Mouse (Mus musculus) embryonic facial prominence, embryonic 14.5 days (tissue): ENCODE measurements around the gene Ltbr. TPM values are rescaled to one million over a fixed set of nuclear protein-coding genes. Genes with fewer than 3 reads are reported as not detected.
"Not testable (repeated sequence)": the region's sequence is repeated elsewhere in the genome, so short reads cannot be mapped to it uniquely, and the experiment has no call there.

ENCODE experiments used
- ATAC-seq: fragments of 200-750 bp; cut with Nextera tagmentation; 2 replicates; pipeline ENCODE4 v1.8.0; 2017; ENCODE audit warnings: low read depth, moderate number of reproducible peaks, moderate TSS enrichment
- DNase-seq: peaks from one replicate; pipeline ENCODE4 v3.0.0-alpha.2; 2015; ENCODE audit warnings: low spot score
- H3K27ac ChIP-seq: fragments of 300-500 bp; sonication (generic); replicated peaks from 2 replicates; pipeline ENCODE4 v1.5.1; 2014; ENCODE audit warnings: low read depth, mild to moderate bottlenecking, low read length, moderate library complexity
- H3K27me3 ChIP-seq: fragments of 300-500 bp; sonication (generic); replicated peaks from 2 replicates; pipeline ENCODE4 v1.6.1; 2014; ENCODE audit warnings: low read length; ENCODE audit not compliant: control insufficient read depth, insufficient read depth
- H3K36me3 ChIP-seq: fragments of 300-500 bp; sonication (generic); 2 replicates; pipeline ENCODE4 v1.6.1; 2014; ENCODE audit warnings: low read length, mixed read lengths; ENCODE audit not compliant: control insufficient read depth, insufficient read depth
- H3K4me1 ChIP-seq: fragments of 300-500 bp; sonication (generic); 2 replicates; pipeline ENCODE4 v1.6.1; 2014; ENCODE audit warnings: antibody characterized with exemption, low read length; ENCODE audit not compliant: control insufficient read depth, insufficient read depth
- H3K4me2 ChIP-seq: fragments of 300-500 bp; sonication (generic); 2 replicates; pipeline ENCODE4 v1.6.1; 2014; ENCODE audit warnings: low read depth, mild to moderate bottlenecking, low read length, moderate library complexity, mixed read lengths
- H3K4me3 ChIP-seq: fragments of 300-500 bp; sonication (generic); 2 replicates; pipeline ENCODE4 v1.5.1; 2014; ENCODE audit warnings: low read depth, mild to moderate bottlenecking, low read length
- H3K9ac ChIP-seq: fragments of 300-500 bp; sonication (generic); 2 replicates; pipeline ENCODE4 v1.6.1; 2014; ENCODE audit warnings: low read depth, mild to moderate bottlenecking, low read length, moderate library complexity, mixed read lengths
- H3K9me3 ChIP-seq: fragments of 300-500 bp; sonication (generic); 2 replicates; pipeline ENCODE4 v1.6.1; 2016; ENCODE audit warnings: low read length; ENCODE audit not compliant: control insufficient read depth
- WGBS: fragments of 180-500 bp; shearing (Covaris S2); extraction: QIAGEN DNeasy Blood & Tissue Kit; methylation state at CpG from one replicate; pipeline ENCODE4 v1.1.7; 2014; 5-methylcytosine and 5-hydroxymethylcytosine counted together
- polyA plus RNA-seq: library from polyadenylated mRNA; unstranded; fragments of >200 nt; fragmentation: Nextera tagmentation; extraction: Ambion mirVana; gene quantifications from 2 replicates; pipeline ENCODE4 v1.2.1, GENCODE M21; 2014

Gene Ltbr
- polyA plus RNA-seq, 1 experiment from 2014 or later, result 49.0 TPM

DNA sequence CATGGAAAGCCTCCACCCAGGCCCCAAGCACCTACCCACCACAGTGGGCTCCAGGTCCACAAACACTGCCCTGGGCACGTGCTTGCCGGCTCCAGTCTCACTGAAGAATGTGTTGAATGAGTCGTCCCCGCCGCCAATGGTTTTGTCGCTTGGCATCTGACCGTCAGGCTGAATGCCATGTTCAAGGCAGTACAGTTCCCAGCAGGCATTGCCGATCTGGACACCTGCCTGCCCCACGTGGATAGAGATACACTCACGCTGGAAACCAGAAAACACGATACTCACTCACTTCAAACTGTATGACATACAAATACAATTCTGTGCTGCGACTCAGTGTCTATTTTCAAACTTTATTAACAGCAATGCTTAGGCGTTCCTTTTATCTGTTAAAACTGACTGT lies 31.0 kb downstream of the Ltbr start:
- ATAC-seq, H3K4me1 ChIP-seq, H3K9ac ChIP-seq, H3K27me3 ChIP-seq, DNase-seq, H3K4me3 ChIP-seq, H3K36me3 ChIP-seq, H3K27ac ChIP-seq, H3K4me2 ChIP-seq, H3K9me3 ChIP-seq: not testable (repeated sequence)
- 91% methylated on average over 13 of the region's 13 CpGs for WGBS

DNA sequence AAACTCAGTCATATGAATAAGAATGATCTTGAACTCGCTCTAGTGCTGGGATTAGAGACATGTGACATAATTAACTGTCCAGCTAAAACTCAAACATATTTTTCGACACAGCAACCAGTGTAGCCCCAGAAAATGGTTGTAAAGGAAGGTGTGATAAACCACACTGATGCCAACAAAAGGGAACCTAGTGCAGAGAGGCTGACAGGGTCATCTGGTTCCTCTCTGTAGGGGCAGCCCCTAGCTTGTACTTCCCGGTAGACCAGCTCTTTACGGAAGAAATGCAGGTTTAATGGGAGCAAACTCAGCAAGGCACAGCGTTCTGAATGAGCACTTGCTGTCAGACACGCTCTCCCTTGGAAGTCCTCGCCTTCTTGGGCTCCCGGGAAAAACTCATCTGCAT lies 34.0 kb downstream of the Ltbr start:
- Histone ChIP-seq H3K9me3 (0 out of 2 replicates have a peak, but pooled peaks cover 1% of the 10 kb centered on the region), H3K4me2 (no peak overlapping the region), H3K27ac (no peak overlapping the region), H3K36me3 (no peaks in the 10 kb centered on the region), H3K9ac (no peak overlapping the region), H3K4me3 (no peak overlapping the region), H3K27me3 (no peaks in the 10 kb centered on the region), H3K4me1 (no peaks in the 10 kb centered on the region)
- WGBS, result 70% methylated on average over 8 of the region's 8 CpGs
- DNase-seq (no peak), ATAC-seq (no peak)

DNA sequence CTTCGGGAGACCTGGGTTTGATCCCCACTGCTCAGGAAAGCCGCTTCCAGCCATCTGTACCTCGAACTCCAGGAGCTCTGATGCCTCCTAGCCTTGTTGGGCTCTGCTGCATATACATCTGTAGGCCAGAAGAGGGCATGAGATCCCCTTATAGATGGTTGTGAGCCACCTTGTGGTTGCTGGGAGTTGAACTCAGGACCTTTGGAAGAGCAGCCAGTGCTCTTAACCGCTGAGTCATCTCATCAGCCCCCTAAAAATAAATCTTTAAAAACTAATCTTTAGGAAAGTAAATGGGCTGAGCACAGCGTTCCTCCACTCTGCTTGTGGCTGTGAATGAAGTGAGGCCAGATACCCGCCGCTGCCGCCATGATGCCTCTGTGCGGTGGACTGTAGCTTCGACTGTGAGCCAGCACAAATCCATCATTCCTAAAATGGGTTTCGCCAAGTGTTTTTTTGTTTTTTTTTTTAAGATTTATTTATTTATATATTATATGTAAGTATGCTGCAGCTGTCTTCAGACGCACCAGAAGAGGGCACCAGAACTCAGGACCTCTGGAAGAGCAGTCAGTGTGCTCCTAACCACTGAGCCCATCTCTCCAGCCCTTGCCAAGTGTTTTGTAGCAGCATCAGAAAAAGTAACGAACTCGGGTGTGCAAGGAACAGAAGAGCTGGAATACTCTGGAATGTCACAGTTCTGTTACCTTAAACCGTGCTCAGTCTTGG lies 38.7 kb downstream of the Ltbr start:
- no peaks in the 10 kb centered on the region for H3K9me3 ChIP-seq
- H3K36me3 ChIP-seq, result no peaks in the 10 kb centered on the region
- H3K4me2 ChIP-seq, result no peak overlapping the region
- ATAC-seq (no peak), DNase-seq (peak; percentile 80)
- no peak overlapping the region for H3K4me3 ChIP-seq
- no peak overlapping the region for H3K9ac ChIP-seq
- no peaks in the 10 kb centered on the region for H3K4me1 ChIP-seq
- 57% methylated on average over 15 of the region's 15 CpGs for WGBS
- H3K27me3 ChIP-seq, result no peaks in the 10 kb centered on the region
- H3K27ac ChIP-seq, result no peak overlapping the region

DNA sequence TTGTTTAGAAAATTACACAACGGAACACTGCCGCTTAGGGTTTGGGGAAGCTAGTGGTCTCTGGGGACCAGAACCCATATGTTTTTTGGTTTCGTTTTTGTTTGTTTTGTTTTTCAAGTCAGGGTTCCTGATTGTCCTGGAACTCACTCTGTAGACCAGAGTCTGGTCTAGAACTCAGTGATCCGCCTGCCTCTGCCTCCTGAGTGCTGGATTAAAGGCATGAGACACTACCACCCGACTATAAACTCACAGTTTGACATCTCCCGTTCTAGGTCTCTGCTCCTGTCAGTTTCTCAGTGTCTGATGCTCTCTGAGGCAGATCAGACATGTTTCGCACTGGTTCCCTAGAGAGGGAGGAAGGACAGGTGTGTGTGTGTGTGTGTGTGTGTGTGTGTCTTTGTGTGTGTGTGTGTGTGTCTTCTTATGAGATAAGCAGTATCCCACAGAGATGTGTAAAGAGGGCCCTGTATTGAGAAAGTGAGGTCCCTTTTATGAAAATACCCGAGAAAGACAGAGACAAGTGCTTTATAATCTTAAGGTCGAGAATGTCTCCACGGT lies 41.4 kb downstream of the Ltbr start:
- no peak for DNase-seq
- H3K27ac ChIP-seq, result no peak overlapping the region

DNA sequence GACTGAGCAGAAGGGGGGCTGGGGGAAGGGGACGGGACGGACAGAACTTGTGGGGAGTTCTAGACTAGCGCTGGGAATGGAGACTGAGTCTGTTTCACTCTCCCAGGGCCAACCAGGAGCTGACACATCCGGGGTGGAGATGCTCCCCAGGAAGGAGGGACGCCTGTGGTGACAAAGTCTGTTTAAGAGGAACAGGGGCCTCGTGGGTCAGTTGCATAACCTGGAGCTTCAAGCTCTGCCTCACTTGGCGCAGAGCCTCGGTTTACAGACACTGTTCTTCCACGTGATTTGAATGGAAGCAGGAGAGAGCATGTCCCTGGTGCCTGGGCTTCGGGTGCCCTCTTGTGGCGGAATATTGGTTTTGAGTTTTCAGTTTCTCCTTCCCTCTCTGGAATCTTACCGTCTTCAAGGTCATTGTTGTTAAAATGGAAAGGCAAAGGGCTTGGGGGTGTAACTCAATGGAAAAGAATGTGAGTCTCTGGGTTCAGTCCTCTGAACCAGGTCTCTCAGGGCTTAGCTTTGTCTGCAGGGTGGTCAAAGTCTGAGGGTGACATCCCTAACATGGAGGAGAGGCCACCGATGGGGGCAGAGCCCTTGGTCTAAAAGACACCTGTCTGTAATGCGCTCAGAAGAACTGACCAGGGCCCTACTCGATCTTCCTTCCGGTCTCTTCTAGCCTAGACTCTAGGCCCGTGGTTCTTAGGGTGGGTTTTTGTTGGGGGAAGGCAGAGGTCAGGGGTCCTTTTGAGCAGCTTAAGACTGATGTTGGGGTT lies 42.0 kb downstream of the Ltbr start:
- DNase-seq, result peak; percentile 96
- Histone ChIP-seq H3K27me3 (no peaks in the 10 kb centered on the region), H3K4me3 (peak overlapping the region; percentile 7; the same call in 1 of the 2 replicates), H3K27ac (no peak overlapping the region), H3K36me3 (no peaks in the 10 kb centered on the region), H3K9ac (peak overlapping the region; percentile 46), H3K9me3 (no peaks in the 10 kb centered on the region), H3K4me2 (peak overlapping the region; percentile 47), H3K4me1 (no peaks in the 10 kb centered on the region)
- peak; percentile 90 for ATAC-seq
- 15% methylated on average over 16 of the region's 17 CpGs for WGBS

More for the DNA sequence above, 41.4 kb downstream of the Ltbr start:
- Histone ChIP-seq H3K27me3 (no peaks in the 10 kb centered on the region), H3K9ac (no peak overlapping the region), H3K4me3 (no peak overlapping the region), H3K4me2 (no peak overlapping the region), H3K36me3 (no peaks in the 10 kb centered on the region), H3K4me1 (no peaks in the 10 kb centered on the region), H3K9me3 (no peaks in the 10 kb centered on the region)
- 71% methylated on average over 10 of the region's 10 CpGs for WGBS
- no peak for ATAC-seq

DNA sequence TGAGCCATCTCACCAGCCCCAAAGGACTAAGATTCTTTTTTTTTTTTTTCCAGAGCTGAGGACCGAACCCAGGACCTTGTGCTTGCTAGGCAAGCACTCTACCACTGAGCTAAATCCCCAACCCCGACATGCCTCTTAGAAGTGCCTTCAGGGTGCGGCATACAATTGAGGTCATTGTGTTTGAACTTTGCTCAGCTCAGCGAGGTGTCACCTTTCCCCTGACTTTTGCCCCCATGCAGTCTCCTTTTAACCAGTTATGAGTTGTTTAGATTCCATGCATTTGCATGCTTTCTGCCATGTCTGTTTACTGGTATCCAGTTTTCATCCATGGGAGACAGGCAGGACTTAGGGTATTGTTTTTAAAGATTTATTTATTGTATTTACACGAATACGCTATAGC lies 44.9 kb downstream of the Ltbr start:
- Histone ChIP-seq H3K9ac (no peak overlapping the region), H3K27ac (no peak overlapping the region), H3K4me2 (no peak overlapping the region), H3K36me3 (no peaks in the 10 kb centered on the region), H3K9me3 (no peaks in the 10 kb centered on the region), H3K4me3 (no peak overlapping the region), H3K4me1 (no peaks in the 10 kb centered on the region), H3K27me3 (no peaks in the 10 kb centered on the region)
- ATAC-seq (no peak), DNase-seq (no peak)
- 29% methylated on average over 6 of the region's 6 CpGs for WGBS

DNA sequence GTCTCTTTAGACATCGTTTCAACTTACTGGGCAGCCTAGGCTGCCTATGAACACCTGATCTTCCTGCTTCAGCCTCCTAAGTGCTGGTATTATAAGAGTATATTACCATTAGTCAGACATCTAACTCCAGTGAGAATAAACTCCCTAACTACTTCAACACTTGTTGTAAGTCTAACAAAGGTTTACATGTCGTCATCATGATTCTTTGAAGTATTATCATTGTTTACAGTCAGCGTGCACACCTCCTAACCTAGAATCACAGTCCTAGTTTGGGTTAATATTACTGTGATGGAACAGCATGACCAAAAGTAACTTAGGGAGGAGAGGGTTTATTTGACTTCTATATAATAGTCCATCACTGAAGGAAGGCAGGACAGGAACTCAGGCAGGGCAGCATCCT lies 46.2 kb downstream of the Ltbr start:
- ATAC-seq, result no peak
- 85% methylated on average over 3 of the region's 3 CpGs for WGBS
- H3K27ac ChIP-seq, result no peak overlapping the region

DNA sequence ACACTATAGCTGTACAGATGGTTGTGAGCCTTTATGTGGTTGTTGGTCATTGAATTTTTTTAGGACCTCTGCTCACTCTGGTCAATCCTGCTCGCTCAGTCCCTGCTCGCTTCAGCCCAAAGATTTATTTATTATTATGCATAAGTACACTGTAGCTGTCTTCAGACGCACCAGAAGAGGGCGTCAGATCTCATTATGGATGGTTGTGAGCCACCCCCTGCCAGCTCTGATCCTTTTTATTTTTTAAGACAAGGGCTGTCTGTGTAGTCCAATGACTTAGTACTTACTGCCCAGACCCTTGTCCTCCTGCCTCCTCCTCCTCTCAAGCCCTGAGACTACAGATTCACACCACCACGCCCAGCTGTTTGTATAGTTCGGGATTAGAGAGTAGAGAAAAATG lies 47.1 kb downstream of the Ltbr start:
- not testable (repeated sequence) for H3K4me1 ChIP-seq, H3K4me3 ChIP-seq, H3K9ac ChIP-seq, H3K27me3 ChIP-seq, H3K9me3 ChIP-seq, H3K36me3 ChIP-seq, DNase-seq, ATAC-seq, H3K27ac ChIP-seq, H3K4me2 ChIP-seq
- 61% methylated on average over 6 of the region's 6 CpGs for WGBS

More for the DNA sequence above, 46.2 kb downstream of the Ltbr start:
- Histone ChIP-seq H3K9ac (no peak overlapping the region), H3K36me3 (no peaks in the 10 kb centered on the region), H3K27me3 (no peaks in the 10 kb centered on the region), H3K9me3 (no peaks in the 10 kb centered on the region; the same call in 1 of the 2 replicates), H3K4me2 (no peak overlapping the region), H3K4me3 (no peak overlapping the region), H3K4me1 (no peaks in the 10 kb centered on the region)
- DNase-seq, result no peak
